Mouse (Mus musculus) midbrain, embryonic 14.5 days (tissue): ENCODE results near the gene Tnrc6b. TPM values are rescaled to one million over a fixed set of nuclear protein-coding genes. Genes with fewer than 3 reads are reported as not detected.

ENCODE experiments used
- ATAC-seq: fragments of 200-750 bp; cut with Nextera tagmentation; 2 replicates; pipeline ENCODE4 v1.8.0; 2017; ENCODE audit warnings: moderate number of reproducible peaks, moderate library complexity; ENCODE audit not compliant: low FRiP score, low TSS enrichment
- DNase-seq: peaks from one replicate; pipeline ENCODE4 v3.0.0-alpha.2; 2015
- H3K27ac ChIP-seq: fragments of 300-500 bp; sonication (generic); replicated peaks from 2 replicates; pipeline ENCODE4 v1.5.1; 2014; ENCODE audit warnings: mild to moderate bottlenecking, low read depth, low read length, moderate library complexity
- H3K27me3 ChIP-seq: fragments of 300-500 bp; sonication (generic); 2 replicates; pipeline ENCODE4 v1.6.1; 2014; ENCODE audit warnings: low read length, control low read depth, mixed read lengths; ENCODE audit not compliant: control insufficient read depth, insufficient read depth
- H3K36me3 ChIP-seq: fragments of 300-500 bp; sonication (generic); 2 replicates; pipeline ENCODE4 v1.6.1; 2014; ENCODE audit warnings: low read length, control low read depth; ENCODE audit not compliant: control insufficient read depth, insufficient read depth
- H3K4me1 ChIP-seq: fragments of 300-500 bp; sonication (generic); 2 replicates; pipeline ENCODE4 v1.6.1; 2014; ENCODE audit warnings: mild to moderate bottlenecking, antibody characterized with exemption, low read length, control low read depth; ENCODE audit not compliant: control insufficient read depth, insufficient read depth
- H3K4me2 ChIP-seq: fragments of 300-500 bp; sonication (generic); 2 replicates; pipeline ENCODE4 v1.6.1; 2014; ENCODE audit warnings: mild to moderate bottlenecking, low read length, moderate library complexity
- H3K4me3 ChIP-seq: fragments of 300-500 bp; sonication (generic); replicated peaks from 2 replicates; pipeline ENCODE4 v1.5.1; 2014; ENCODE audit warnings: low read depth, low read length
- H3K9ac ChIP-seq: fragments of 300-500 bp; sonication (generic); replicated peaks from 2 replicates; pipeline ENCODE4 v1.6.1; 2014; ENCODE audit warnings: mild to moderate bottlenecking, low read length, moderate library complexity
- H3K9me3 ChIP-seq: fragments of 300-500 bp; sonication (generic); 2 replicates; pipeline ENCODE4 v1.6.1; 2016; ENCODE audit warnings: low read length, control low read depth, mixed read lengths; ENCODE audit not compliant: control insufficient read depth
- WGBS: fragments of 180-500 bp; shearing (Covaris S2); extraction: QIAGEN DNeasy Blood & Tissue Kit; methylation state at CpG from one replicate; pipeline ENCODE4 v1.1.7; 2014; 5-methylcytosine and 5-hydroxymethylcytosine counted together
- microRNA-seq: library from miRNA; unstranded; fragments of <30 nt; microRNA quantifications from one replicate; pipeline ENCODE4, GENCODE M21; 2016
- polyA plus RNA-seq: library from polyadenylated mRNA; unstranded; fragments of >200 nt; fragmentation: Nextera tagmentation; extraction: Ambion mirVana; gene quantifications from 2 replicates; pipeline ENCODE4 v1.2.1, GENCODE M21; 2014

The Tnrc6b gene
- polyA plus RNA-seq, 1 experiment from 2014 or later, result 23.4 TPM

DNA sequence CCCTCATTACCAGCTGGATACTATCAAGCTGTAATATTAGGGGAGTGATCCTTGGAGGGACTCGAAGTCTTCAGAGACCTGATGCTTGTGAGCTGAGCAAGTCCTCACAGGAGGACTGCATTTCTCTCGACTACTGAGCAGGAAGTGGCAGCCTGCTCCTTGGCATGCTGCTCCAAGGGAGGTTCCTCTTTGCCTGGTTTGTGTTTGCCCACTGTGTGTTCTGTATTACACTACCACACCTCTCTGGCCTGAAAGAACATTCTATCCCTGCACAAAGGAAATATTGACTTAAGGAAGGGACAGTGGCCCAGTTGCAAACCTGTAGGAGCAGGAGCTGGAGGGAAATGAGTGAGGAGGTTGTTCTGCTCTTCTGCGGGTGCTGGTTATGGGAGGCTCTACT, 278.6 kb downstream of the Tnrc6b start:
- H3K27ac ChIP-seq, result no peak overlapping the region
- no peak for ATAC-seq
- H3K9me3 ChIP-seq, result no peaks in the 10 kb centered on the region
- H3K4me2 ChIP-seq, result no peak overlapping the region
- no peaks in the 10 kb centered on the region for H3K4me1 ChIP-seq
- H3K27me3 ChIP-seq, result no peaks in the 10 kb centered on the region
- WGBS, result 88% methylated on average over 3 of the region's 3 CpGs
- no peak overlapping the region for H3K9ac ChIP-seq
- H3K36me3 ChIP-seq, result no peaks in the 10 kb centered on the region
- H3K4me3 ChIP-seq, result no peak overlapping the region
- DNase-seq, result no peak

Small RNA genes lying within 50 kb of the gene (microRNA-seq; reads per million reads assigned to microRNA genes)
- 19.4 reads per million, percentile 39 among the genes with 10 or more reads in this experiment for gene Mir5113

Other genes with a start within 250 kb of the Tnrc6b start
- not detected in 2 replicates for gene Enthd1, start 146.2 kb upstream of the Tnrc6b start, polyA plus RNA-seq
- 0.66 and 0.90 TPM in 2 replicates for gene Grap2, start 138.7 kb upstream of the Tnrc6b start, polyA plus RNA-seq
- gene Fam83f, start 39.5 kb upstream of the Tnrc6b start, polyA plus RNA-seq, result 0.26 and 0.30 TPM in 2 replicates
- gene Adsl, start 237.2 kb downstream of the Tnrc6b start, polyA plus RNA-seq, result 81.6 and 90.4 TPM in 2 replicates